Mouse (Mus musculus): ENCODE data around the gene Calml4. TPM values are rescaled to one million over a fixed set of nuclear protein-coding genes. Genes with fewer than 3 reads are reported as not detected.

Gene Calml4
- polyA plus RNA-seq, 1 experiment from 2014 or later: 4.9 TPM

Other genes starting within 250 kb of the Calml4 start
- gene Itga11, start 180.3 kb upstream of the Calml4 start, polyA plus RNA-seq (2014; fragmentation: Nextera tagmentation; extraction: Ambion mirVana): 3.5 and 4.2 TPM in 2 replicates
- gene Fem1b, start 46.1 kb upstream of the Calml4 start, polyA plus RNA-seq (2014; fragmentation: Nextera tagmentation; extraction: Ambion mirVana): 36.6 and 42.2 TPM in 2 replicates
- gene Cln6, start 19.3 kb upstream of the Calml4 start, polyA plus RNA-seq (2014; fragmentation: Nextera tagmentation; extraction: Ambion mirVana): 17.3 and 18.6 TPM in 2 replicates
- gene Pias1, start 129.8 kb downstream of the Calml4 start, polyA plus RNA-seq (2014; fragmentation: Nextera tagmentation; extraction: Ambion mirVana): 56.5 and 69.6 TPM in 2 replicates